Mouse (Mus musculus): ENCODE measurements around the gene Rabif.
"Not testable (repeated sequence)": the region's sequence is repeated elsewhere in the genome, so short reads cannot be mapped to it uniquely, and the experiment has no call there.

Rabif gene

DNA sequence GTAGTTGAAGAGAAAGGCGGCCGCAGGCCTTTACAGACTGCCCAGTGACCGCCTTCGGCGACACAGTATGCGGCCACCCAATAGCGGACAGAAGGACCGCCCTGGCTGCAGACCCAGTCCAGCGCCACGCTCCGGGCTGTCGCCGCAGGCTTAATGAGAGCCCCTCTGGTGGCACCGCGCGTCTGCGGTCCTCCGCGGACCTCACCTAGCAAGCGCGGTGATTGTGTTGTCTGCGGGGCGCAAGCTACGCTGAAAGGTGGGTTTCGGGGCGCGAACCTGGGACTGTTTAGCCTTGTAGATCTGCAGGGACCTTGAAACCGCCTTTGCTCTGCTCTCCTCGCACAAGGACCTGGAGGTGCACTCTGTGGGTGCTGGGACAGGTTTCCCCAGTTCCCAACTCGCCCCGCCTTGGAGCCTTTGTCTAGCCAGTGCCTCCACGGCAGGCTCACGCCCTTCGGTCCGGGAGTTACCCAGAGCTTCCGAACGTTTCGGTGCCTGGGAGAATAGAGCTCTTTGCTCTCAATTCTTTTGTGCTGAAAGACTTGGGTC is 18.9 kb downstream of the Rabif start:
- peak; percentile 14 to 49 for DNase-seq

DNA sequence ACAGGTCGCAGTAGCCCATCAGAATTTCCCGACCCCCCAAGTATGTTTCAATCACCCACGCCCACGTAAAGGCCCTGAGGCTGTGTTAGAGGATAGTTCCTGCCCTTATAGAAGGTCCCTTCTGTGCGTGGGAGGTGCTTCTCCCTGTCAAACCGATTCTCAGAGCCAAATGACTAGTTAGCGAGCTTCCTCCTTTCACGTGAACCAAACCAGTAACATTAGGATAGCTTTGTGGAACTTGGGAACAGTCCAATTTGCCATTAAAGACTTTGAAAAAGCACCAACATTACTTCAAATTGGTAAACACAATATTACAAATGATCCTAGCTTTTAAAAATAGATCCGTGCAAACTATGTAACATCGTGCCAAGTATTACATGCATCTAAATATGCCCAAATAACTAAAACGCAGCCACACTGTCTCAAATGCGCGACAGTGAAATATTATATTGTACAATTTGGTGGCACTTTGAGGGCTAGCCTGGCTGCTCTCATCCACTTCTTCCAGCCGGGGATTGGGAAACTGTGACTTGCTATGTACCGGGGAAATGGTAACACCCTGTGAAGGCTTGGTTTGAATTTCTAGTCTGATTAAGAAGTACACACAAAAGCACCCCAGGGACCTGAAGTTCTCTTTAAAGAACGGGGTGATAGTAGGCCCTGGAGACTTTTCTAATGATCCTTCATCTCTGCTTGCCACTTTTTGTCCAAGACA is 19.6 kb downstream of the Rabif start:
- DNase-seq = no peak

DNA sequence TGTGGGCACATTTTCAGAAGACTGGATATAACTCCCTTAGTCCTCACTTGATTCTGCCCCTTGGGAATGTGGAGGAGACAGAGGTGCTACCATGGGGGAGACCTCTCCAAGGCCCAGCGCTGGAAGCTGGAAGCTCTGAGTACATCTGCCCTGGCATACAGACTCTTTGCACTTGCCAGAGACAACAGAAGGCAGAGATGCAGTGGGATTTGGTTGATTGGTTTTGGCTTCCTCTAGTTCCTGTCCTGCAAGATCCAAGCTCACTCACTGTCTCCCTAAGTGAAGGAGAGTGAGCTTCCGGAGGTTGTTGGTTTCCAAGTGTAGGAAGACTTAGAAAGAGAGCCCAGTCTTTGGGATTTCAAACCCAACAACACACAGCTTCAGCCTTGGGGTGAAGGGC is 21.4 kb downstream of the Rabif start:
- DNase-seq = no peak

DNA sequence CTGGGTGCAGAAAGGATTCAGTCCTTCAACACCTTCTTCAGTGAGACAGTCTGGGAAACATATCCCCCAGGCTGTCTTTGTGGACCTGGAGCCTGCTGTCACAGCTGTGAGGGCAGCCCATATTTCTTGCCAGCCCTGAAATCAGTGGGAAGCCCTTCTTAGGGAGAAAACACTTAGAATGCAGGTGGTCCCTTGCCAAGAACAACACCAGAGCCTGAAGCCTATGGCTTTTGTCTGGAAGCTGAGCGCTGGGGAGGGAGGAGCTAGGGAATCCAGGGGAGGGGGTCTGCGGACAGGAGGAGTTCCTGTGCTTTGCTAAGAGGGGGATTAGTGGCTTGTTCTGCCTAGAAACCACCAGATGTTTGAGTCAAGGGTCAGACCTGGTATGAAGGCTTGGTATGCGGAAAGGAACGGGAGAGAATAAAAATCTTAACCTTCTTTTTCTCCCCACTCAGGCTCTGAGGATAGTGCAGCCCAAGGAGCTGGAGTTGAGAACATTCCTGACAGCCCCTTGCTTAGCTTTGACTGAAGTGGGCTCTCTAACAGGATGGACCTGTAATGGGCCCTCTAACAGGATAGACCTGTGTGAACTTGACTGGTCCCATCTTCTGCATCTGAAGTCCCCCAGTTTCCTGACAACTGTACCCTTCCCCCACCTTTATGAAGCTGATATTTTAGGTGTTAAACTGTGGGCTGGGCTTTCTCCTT is 22.2 kb downstream of the Rabif start:
- DNase-seq = peak in 1 of 2 experiments; percentile 7

GRCm38 (mm10) chr1:134517841-134518240 is 23.4 kb downstream of the Rabif start:
- not testable (repeated sequence) for DNase-seq

- DNase-seq = peak; percentile 90 to 93
These were observed 24.2 kb downstream of the Rabif start for GRCm38 (mm10) chr1:134518677-134519076.

GRCm38 (mm10) chr1:134519201-134519600 is 24.8 kb downstream of the Rabif start:
- DNase-seq = not testable (repeated sequence)

DNA sequence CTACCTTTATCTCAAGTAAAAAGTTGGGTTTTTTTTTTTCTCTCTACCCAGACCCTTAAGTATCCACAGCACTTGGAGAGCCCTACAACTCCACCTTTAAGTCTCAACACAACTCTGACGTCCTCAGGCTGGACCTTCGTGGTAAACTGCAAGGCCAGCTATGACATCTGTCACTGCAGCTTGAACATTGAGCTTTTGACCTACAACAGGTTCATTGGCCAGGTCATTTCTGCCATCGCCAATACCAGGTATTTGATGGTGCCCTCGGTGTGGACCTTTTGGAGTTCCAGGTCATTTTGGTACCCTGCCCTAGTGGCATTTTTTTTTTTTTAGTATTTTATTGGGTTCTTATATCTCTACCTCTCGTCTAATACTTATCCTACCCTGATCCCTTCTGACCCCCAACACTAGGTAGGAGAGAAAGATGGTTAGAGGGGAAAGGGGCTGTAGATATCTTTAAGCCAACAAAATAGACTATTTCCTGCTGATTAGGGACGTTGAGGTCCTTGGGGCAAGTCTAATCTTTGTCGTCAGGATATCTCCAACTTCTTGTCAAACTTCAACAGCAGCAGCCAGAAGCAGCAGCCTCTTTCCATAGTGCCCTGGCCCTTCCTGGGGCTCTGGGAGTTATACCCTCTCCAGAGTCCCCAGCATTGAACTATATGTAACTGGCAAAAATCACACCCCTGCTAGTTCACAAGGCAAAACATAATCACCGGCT is 25.7 kb downstream of the Rabif start:
- no peak for DNase-seq

DNA sequence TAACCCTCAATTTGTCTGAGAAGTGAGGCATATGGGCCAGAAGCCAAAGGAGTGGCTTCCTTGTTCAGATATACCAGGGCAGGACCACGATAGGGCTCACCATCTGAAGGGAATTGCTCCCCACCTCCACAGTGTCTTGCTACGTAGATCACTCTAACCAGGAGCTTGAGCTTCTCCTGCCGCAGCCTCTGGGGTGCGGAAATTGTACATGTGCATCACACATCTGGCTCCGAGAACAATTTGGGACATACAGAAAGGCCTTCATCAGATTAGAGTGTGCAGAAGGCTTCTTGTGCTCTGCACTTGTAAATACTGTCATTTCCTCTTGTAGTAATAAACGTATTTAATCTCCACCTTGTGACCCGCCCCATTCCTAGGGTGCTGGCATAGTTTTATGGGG is 26.7 kb downstream of the Rabif start:
- DNase-seq = no peak

- DNase-seq = no peak
These were observed 27.9 kb downstream of the Rabif start for GRCm38 (mm10) chr1:134522325-134522724.

GRCm38 (mm10) chr1:134524424-134524823 is 30.0 kb downstream of the Rabif start:
- peak; percentile 20 for DNase-seq

- no peak for DNase-seq
These were observed 30.6 kb downstream of the Rabif start for GRCm38 (mm10) chr1:134525015-134525414.

GRCm38 (mm10) chr1:134526752-134527151 is 32.3 kb downstream of the Rabif start:
- no peak for DNase-seq

- no peak for DNase-seq
These were observed 36.2 kb downstream of the Rabif start for GRCm38 (mm10) chr1:134530618-134531017.

GRCm38 (mm10) chr1:134533710-134534109 is 39.3 kb downstream of the Rabif start:
- not testable (repeated sequence) for DNase-seq

DNA sequence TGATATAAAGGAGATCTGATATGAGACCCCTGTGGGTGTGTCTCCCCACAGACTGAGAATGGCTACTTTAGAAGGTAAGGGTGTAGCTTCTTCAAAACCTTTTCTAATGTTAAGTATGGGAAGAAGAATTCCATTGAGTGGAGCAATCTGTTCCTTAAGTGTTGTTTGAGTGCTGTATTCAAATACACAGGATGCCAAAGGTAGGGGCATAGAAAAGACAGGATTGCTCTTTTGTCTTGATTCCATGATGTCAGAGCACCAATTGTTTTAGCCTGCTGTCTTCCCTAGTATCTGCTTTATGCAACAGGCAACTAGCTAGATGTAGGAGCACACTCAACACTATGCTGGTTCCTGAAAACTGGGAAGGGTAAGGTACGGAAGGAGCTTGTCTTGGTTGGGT is 40.6 kb downstream of the Rabif start:
- no peak for DNase-seq

- no peak for DNase-seq
These were observed 41.1 kb downstream of the Rabif start for GRCm38 (mm10) chr1:134535513-134535912.

- DNase-seq = no peak
These were observed 46.2 kb downstream of the Rabif start for GRCm38 (mm10) chr1:134540610-134541009.

DNA sequence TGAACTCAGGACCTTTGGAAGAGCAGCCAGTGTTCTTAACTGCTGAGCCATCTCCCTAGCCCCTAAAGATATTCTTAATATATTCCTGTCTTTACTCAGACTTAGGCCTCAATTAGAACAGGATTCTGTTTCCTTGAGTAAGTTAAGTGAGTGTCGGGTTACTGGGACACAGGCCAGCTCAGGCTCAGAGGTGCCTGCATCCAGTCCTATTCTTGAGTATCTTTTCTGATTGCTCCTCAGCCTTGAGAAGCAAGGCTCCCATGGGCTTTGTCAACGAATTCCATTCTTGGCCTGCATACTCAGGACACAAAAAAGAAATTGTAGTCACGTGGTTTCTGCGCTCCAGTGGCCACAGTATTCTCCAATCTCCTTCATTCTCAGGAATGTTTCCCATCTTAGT is 53.8 kb downstream of the Rabif start:
- no peak for DNase-seq

DNA sequence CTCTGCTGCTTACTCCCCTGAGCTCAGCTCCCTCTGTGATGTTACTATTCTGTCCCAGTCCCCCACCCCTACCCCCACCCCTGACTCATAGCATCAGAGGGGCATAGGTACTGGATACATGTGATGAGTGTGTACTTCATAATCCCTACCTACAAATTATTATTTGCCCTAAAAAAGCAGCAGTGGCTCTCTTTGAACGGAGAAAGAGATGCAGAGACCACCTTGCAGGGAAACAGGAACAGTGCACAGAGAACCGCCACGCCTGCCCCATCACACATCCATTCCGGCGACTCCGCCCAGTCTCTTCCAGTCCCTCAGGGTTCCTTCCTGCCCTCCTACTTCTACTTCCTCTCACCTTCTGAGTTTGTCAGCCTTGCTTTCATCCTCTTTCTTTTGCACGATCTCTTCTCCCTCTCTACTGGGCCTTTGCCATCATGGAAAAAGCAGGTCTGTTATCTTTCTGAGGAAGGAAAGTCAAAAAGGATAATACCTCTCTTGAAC is 55.2 kb downstream of the Rabif start, which contains the start of gene Mgat4e:
Gene Mgat4e (minus strand): TSS at position 51 of the 501 bp plus-strand sequence.
- DNase-seq = no peak

DNA sequence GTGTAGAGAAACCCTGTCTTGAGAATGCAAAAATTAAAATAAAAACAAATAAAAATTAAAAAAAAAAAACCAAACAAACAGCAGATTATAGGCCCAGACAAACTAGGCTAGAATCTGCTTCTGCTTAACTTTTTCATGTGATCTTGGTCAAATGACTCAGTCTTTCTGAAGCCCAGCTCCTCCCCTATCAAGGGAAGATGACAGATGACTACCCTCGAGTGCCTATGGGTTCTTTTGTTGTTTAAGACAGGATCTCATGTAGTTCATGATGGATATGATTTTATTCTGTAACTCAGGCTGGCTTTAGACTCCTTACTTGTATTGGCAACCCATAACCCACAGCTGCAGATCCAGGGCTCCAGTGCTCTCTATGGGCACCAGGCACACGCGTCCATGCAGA is 57.4 kb downstream of the Rabif start:
- no peak for DNase-seq

GRCm38 (mm10) chr1:134552396-134552795 is 57.9 kb downstream of the Rabif start:
- no peak for DNase-seq

DNA sequence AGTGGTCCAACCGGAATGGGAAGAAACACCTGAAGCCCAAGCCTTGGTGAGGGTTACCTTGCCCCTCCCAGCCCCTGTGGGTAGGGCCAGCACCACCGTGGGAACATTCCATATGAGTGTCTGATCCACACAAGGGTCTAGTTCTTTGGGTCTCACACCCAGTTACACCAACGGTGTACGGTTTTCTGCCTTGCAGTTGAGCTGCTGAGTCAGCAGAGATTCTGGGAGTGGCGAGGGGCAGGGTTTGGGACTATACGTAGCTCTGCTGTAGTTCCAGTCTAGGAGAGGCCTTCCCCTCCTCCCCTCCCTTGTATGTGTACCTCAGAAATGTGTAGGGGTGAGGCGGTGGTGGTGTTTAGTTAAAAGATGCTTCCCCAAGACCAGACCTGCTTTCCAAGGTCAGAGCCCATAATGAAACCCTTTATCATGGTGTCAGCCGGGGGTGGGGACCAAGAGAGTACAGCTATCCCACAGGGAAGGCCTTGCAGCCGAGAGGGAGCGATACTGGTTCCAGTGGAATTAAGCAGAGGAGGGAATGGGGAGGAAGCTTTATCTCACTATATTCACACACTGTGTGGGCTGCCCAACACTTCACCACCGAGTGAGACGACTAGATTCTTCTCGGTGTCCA is 60.9 kb downstream of the Rabif start:
- DNase-seq = no peak
